Mouse (Mus musculus): ENCODE data around the gene Meiob. TPM values are rescaled to one million over a fixed set of nuclear protein-coding genes. Genes with fewer than 3 reads are reported as not detected.

Gene Meiob
- total RNA-seq, 2 experiments from 2014 or later: not detected

DNA sequence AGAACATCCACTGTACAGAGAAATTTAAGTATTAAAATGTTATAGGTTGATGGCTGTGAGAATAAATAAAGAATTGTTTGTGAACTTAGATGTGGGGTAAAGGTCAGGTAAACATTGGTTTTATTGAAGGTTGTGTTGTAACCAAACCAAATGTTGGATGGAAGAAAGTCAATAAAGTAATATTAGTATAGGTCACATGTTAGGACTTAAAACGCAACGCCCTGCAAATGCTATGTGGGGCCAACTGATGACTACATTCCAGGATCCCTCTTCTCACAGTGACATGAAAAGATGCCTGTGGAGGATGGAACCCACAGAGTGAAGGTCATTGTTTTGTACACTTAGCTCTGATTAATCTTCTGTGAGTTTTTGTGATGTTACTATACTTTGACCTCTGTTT is 15.4 kb downstream of the Meiob start:
- no peak for DNase-seq (ENCODE audit: low spot score in 2 of 2)

DNA sequence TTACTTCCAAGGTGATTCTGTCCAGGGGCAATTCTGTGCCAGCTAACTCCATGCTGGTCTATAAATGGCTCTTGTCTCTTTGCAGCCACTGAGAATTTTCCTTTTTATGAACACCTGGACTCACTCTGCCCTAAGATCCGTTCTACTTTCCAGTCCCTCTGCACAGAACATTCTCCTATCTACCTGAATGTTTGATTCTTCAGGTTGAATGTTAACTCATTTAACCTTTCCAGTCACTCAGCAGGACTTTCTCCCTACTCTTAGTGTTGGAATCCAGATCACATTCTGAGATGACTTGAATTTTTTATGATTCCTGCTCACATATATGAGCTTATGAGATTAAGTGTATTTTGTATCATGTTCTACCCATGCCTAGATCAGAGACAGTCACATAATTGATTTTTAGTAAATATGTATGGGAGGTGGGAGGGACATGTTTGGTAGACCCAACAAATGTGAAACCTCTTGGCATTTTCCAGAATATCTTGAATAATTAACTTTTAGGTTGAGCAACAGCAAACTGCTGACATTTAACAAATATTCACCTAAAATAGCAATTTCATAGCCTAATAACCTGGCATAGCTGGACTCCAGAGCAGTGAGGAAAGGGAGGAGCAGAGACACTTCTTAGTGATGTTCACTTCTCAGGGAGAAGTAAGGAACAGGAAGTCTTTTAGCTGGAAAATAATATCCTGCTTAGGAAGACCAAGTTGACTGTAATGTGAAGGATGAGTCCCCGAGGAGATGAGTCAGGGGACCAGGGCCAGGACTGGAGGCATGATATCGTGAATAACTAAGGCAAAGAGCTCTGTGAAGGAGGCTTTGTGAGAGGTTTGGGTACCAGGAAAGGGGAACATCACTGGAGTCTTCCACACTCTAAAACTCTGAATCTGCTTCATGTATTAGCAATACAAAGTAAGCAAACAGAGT is 17.5 kb downstream of the Meiob start:
- no peak for DNase-seq (ENCODE audit: low spot score in 2 of 2)

DNA sequence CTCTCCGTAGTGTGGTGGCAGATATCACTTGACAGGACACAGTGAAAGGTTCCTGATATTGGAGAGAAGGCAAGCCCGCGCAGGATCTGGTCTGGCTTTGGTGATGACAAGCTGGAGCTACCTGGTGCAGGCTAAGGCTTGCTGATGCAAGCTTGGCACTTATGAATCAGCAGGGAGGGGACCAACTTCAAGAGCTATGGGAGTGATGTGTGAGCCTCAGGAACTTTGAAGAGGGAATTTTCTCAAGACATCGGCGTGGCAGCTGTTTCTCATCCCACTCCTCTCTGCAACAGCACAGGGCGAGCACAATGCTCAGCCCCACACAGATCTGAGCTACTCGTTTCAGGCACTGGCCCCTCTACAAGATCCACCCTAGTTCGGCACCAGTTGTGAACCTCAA is 35.8 kb downstream of the Meiob start, which contains the start of gene Hagh:
Hagh (plus strand) TSS at position 302 of the 400 bp plus-strand sequence.
- no peak for DNase-seq (ENCODE audit: low spot score in 2 of 2)

DNA sequence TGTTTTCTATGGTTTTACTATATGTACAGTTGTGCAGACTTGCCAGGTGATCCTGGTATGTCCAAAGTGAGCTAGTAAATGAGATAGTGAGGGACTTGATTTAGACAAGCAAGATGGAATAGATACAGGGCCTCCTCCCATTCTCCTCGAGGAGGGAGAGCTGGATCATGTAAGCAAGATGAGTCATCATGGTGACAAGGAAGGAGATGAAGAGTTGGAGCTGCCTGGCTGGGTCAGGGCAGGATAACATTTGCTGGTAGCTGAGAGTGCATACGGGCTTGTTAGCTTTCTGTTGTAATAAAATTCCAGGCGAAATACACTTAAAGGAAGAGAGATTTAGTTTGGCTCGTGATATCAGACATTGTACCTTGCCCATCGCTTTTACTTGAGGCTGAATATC is 36.3 kb downstream of the Meiob start:
- no peak for DNase-seq (ENCODE audit: low spot score in 2 of 2)

DNA sequence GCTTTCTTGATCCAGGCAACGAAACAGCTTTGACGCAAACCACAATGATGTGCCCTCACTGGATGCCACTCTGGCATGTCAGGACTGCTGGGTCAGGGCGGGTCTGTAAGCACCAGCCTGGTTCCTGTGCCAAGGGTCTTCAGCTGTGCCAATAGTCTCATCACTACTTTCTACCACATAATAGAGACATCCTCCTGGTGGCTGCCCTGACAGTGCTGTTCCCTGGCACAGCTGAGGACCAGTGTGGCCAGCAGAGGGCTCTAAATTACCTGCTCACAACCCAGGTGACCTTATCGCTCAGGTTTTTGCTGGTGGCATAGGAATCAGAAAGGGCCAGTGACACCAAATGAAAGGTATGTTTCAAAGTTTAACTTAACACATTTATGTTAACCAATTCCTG is 37.0 kb downstream of the Meiob start:
- DNase-seq (ENCODE audit: low spot score in 2 of 2): no peak

DNA sequence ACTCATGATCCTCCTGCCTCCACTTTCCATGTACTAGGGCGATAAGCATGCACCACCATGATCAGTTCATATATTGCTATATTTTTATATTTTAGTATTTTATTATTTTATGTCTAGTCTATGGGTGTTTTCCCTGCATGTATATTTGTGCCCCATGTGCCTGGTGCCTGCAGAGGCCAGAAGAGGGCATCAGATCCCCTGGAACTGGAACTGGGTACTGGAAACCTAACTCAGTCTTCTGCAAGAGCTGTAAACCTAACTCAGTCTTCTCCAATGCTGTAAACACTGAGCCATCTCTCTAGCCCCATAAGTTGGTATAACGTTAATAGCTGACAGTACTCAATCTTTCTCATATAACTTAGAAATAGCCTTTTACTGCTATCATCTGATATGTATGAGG is 38.5 kb downstream of the Meiob start:
- DNase-seq (ENCODE audit: low spot score in 2 of 2): no peak

DNA sequence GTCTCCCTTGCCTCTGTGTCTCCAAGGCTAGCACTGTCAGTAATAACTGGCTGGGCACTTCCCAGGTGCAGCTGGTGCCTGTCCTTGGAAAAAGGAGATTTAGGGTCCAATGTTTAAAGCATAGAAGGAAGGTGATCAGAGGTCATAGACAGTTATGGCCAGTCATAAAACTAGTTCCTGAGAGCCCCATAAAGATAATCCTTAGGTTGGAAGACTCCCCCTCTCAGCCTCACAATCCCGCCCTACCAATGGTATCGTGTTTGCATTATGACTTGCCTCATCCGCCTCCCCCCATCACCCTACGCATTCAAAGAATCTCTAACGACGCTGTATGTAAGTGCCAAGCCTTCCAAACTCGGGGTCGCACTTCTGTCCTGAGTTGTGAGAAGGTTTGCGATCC is 40.4 kb downstream of the Meiob start:
- no peak for DNase-seq (ENCODE audit: low spot score in 2 of 2)

DNA sequence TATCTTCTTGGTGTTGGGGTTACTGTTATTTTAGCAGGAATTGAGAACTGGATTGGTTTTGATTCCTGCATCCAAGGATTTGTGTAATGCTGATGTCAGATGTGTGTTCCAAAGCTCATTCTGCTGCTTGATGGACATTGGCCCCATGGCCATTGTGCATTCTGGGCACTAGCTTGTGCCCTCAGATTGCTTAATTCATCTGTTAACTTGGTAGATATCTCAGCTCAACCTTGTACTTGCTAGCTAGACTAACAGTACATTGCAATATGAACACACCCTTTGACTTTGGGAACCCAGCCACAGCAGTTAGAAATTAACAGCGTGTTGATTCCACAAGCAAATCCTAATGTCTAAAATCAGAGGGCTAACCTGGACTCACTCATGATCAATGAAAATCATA is 43.3 kb downstream of the Meiob start:
- DNase-seq (ENCODE audit: low spot score in 2 of 2): no peak

DNA sequence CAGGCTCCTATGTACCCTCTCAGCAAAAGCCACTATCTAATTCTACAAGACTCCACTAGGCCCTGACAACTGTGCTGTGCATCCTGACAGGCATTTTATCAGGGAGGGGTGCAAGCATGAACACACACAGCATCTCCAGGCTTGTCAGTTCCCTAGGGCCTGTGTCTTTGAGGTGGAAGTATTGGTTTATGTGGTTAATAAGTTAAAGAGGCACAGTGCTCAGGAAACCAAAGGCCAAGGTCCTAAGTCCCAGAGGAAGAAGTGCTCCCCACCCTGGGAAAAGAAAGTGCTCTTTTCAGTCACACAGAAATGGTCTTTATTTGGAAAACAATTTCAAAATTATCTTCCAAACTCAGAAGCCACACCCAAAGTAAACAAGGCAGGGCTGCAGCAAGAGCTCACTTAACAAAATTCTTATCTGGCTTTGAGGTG is 44.5 kb downstream of the Meiob start:
- DNase-seq (ENCODE audit: low spot score in 2 of 2): no peak

DNA sequence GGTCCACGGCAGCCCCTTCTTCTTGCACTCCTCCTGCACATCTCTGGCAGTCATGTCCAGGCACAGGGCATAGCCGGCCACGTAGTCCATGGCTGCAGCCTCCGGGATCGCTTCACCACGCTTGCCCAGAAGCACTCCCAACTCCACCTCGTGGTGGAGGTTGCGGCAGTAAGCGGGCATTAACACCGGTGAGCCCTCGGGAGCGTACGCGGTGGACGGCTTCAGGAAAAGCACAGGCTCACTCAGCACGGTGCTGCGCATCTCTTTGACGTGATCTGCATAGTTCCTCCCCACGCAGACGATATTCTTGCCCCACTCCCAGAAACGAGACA is 45.6 kb downstream of the Meiob start:
- DNase-seq (ENCODE audit: low spot score in 2 of 2): no peak

DNA sequence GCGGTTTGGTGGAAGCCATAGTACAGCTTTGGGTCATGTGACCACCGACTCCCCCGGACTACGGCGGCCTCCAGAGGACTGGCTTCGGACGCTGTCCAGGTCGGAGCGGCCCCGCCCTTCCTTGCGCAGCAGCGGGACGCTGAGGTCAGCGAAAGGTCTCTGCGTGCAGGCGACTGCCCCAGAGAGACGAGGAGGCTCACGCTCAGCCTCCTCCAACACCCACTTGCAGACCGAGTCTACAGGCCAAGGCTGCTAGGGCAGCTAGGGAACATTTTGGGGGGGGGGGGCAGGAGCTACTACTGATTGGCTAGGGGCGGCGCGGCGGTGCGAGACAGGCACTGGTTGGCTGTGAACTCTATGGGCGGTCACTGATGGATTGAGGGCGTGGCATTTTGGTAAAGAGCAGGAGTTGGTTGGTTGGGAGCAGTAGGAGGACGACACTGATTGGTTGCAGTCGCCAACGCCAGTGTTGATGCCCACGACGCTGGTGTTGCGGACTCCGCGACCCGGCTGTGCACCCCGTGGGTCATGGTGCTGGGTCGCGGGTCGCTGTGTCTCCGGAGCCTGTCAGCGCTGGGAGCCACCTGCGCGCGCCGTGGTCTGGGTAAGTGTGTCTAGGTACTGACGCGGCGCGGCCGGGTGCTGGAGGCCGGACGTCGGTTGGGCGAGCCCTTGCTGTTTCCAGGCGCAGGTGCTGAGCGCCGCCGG is 46.1 kb downstream of the Meiob start, which contains the start of gene Fahd1:
Fahd1 (minus strand) TSS at position 300 of the 708 bp plus-strand sequence.
- peak; percentile 95 to 98 for DNase-seq (ENCODE audit: low spot score in 2 of 2)

DNA sequence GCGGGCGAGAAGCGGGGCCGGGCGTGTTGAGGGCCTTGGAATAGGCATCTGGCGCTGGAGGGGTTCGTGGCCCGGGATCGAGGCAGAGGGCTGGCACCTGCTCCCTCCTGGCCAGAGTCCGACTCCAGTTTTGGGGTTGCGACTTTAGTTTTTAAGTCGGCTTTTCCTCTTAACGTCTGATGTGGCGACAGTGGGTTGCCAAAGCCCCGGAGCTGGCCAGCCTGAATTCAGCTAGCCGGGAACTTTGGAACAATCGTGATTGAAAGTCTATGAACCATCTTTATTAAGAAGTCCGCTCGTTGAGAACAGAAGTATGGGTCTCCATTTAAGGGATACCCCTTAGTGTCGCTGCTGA is 46.7 kb downstream of the Meiob start:
- no peak for DNase-seq (ENCODE audit: low spot score in 2 of 2)

DNA sequence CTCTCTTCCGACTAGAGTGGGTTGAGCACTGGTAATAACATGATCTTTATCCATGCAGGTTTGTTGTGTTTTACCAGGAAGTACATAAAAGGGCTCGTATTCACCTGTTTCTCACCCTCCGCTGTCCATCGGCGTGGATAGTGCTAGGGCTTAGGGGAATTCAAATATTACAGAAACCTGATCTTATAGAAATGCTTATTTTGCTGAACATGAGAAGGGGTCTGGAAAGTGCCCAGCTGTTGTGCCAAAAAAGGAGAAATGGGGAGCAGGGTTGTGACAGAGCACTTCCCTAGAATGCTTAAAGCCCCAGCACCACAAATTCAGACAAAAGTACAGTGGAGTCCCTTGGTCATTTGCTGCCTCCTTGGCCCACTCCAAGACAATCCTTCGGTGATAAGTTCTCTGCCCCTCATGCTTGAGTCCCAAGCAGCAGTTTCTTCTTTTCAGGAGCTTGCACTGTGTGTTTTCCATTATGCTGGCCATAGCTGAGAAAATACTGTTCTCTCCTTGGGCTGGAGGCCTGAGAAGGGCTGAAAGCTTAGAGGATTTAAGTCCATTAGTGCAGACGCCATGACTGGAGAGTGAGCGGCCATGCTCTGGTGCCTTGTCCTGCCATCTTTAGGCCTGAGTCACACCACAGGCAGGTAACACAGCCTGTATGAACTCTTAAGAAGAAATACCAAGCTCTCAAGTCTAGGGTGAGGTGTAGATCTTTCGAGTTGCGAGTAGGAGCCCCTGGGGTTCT is 47.5 kb downstream of the Meiob start:
- DNase-seq (ENCODE audit: low spot score in 2 of 2): no peak

DNA sequence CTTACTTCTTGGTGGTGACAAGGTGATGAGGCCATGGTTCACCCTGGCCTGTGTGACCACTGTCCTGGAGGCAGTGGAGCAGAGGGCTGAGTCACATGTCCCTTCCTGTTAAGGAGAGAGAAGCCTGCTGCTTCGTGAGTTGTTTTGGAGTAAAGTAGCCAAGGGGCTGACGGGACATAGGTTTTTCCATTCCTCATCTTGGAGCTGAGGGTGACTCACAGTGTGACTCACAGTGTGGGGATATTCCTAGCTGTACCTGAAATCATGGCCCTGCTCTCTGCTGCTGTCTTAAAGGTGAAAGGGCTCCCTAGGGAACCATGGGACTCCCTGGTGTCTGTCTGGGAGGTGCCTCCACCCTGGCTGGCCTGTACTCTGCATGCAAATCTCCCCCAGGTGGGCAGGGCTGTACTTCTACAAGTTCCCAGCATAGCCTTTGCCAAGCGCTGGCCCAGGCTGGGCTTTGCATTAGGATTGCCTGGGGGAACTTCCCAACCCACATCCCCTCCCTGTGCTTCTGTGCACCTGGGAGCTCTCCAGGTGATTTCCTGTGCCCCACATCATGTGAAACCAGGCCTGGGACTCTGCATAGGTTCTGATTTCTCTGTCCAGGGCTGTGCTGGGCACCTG is 51.9 kb downstream of the Meiob start:
- DNase-seq (ENCODE audit: low spot score in 2 of 2): no peak

DNA sequence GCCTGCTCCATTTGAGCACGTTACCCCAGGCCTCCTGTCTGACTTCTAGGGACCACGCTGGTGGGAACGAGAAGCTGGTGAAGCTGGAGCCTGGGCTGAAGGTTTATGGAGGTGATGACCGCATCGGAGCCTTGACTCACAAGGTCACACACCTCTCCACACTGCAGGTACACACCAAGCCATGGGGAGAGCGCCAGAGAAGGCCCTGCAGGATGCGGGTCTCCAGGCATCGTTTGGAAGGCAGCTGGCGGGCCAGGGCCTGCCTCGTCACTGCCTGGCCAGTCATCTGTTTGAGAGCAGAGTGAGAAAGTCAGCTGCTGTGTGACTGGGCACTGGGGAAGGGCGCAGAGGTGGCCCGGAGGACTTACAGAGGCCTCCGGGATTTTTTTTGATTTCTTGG is 52.5 kb downstream of the Meiob start:
- DNase-seq (ENCODE audit: low spot score in 2 of 2): no peak

DNA sequence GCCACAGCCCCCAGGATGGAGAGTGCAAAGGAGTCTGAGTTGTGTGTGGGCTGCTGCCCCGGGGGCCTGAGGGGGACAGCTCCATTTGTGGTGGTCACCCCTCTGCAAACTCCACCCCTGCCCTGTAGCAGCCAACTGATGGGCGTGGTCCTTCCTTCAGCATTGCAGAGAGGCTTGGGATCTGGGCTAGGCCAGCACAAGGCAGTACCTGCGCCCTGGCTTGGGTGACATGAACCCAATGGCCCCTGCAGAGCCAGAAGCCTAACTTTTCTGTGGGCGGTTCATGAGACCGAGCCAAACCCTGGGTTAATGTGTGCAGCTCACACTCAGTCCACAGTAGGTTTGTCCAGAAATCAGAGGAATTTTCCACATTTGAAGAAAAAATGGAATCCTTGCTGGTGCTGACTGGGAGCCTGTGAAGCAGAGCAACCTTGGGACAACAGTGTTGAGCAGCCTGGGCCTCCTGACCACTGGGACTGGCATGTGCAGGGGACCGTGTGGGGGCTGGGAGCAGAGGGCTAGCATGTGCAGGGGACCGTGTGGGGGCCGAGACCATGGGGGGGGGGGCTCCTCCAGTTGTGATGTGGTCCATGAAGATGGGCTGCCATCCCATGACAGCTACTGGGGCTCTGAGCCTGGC is 53.9 kb downstream of the Meiob start:
- no peak for DNase-seq (ENCODE audit: low spot score in 2 of 2)

DNA sequence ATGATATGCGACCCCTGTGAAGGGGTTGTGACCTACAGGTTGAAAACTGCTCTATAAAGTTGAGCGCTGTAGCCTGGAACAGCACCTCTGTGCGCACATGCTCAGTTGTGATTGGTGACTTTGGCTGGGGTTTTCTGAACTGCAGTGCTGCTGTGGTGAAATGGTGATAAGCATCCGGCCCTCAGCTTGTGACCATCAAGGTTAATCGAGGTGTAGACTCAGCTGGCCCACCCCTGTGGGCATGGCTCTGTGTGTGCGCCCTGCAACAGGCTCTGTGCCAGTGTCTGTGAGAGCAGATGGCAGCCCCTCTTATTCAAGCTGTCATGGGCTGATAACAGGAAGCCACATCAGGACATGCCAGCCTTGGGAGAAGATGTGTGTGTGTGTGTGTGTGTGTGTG is 54.9 kb downstream of the Meiob start:
- peak in 1 of 2 experiments; percentile 67 for DNase-seq (ENCODE audit: low spot score in 2 of 2)

DNA sequence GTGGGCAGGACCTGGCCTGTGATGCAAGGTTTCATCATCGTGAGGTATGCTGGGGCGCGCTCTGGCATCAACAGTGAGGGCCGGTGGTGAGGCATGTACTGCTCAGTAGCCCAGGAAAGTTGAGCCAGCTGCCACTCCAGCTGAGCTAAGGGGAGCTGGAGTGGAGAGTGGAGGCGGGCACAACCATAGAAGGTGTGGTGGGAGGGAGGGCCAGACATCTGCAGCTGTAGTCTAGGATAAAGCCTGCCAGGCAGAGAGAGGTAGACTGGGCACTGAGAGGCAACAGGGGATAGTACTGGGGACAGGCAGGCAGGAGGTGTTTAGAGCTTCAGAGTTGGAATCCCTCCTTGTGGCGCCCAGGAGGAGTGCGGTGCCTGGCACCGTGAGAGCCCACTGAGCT is 56.0 kb downstream of the Meiob start:
- DNase-seq (ENCODE audit: low spot score in 2 of 2): no peak

DNA sequence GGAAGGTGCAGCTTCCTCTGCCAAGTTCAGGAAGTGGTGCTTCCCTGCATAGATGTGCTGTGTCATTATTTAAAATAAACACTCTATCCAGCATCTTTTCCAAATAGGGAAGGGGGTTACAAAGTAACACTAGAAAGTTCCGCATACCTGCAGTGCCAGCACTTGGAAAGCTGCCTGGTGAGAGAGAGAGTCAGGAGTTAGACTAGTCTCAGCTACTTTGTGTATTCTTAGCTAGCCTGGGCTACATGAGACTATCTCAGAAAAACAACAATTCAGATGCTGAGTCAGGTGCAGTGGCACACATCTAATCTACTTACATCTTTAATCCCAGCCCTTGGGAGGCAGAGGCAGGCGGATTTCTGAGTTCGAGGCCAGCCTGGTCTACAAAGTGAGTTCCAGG is 57.7 kb downstream of the Meiob start:
- no peak for DNase-seq (ENCODE audit: low spot score in 2 of 2)

DNA sequence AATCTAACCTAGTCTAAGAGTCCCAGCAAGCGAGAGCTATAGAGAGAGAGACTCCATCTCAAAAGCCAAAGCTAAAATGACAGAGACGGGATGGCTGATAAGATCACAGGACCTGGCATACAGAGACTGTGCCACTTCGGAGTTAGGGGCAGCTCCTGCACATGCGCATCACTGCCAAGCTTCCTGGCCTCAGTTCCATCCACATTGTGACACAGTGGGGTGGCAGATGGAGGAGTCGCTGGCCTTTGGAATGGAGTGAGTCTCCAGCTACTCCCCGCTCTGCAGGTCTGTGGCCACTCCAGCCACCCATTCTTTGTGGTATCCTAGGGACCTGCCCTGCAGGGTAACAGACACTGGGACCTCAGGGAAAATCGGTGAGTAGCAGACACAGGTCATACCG is 61.7 kb downstream of the Meiob start, which contains the start of gene Igfals:
Igfals (plus strand) TSS at position 222 of the 400 bp plus-strand sequence.
- DNase-seq (ENCODE audit: low spot score in 2 of 2): no peak

DNA sequence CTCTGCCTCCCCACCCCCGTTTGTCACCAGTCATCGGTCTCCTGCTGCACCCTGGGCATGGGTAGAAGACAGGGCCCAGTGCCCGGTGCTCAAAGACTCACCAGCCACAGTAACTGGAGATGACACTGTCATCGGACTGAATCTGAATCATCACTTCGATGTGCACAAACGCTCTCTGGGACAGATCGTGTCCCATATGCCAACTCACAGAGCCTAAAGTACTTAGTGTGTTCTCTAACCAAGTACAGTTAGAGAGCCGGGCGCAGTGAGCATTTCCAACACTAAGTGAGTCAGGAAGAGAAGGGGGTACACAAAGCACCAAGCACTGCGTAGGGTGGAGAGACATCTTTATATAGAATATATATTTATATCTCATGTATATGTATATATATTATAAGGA is 63.8 kb downstream of the Meiob start:
- DNase-seq (ENCODE audit: low spot score in 2 of 2): peak in 1 of 2 experiments; percentile 76
